Mouse (Mus musculus): ENCODE measurements around the gene Pcyt2.

Gene Pcyt2

GRCm38 (mm10) chr11:120613976-120614375 is 3.8 kb downstream of the Pcyt2 start:
- CTCF ChIA-PET, result interaction anchor here in 2 of 4 experiments (0.7 to 3.3 kb wide), 7 partner anchors 10 to 125 kb away, joined by 3 to 19 read pairs (median 9); partner anchors contain the start of gene Sirt7 (in 1 of the 2)
- POLR2A ChIA-PET, result interaction anchor here in 2 of 4 experiments (0.6 to 28.4 kb wide), 11 partner anchors 10 to 52 kb away, joined by 3 to 947 read pairs (median 4); partner anchors contain the start of genes Mafg (in 1 of the 2), Myadml2 (in 1 of the 2), P4hb (in 1 of the 2) and Pycr1 (in 1 of the 2)

- CTCF ChIA-PET, result interaction anchor here in 2 of 4 experiments (0.8 to 3.3 kb wide), 8 partner anchors 8 to 124 kb away, joined by 3 to 19 read pairs (median 6); partner anchors contain the start of gene Sirt7 (in 1 of the 2)
- POLR2A ChIA-PET, result interaction anchor here in 3 of 4 experiments (1.1 to 28.4 kb wide), 14 partner anchors 11 to 122 kb away, joined by 3 to 947 read pairs (median 4); partner anchors contain the start of genes Mafg (in 1 of the 3), Myadml2 (in 1 of the 3), P4hb (in 1 of the 3) and Pycr1 (in 1 of the 3)
Observed at GRCm38 (mm10) chr11:120613481-120613972, 4.2 kb downstream of the Pcyt2 start.

GRCm38 (mm10) chr11:120612763-120613162 is 5.0 kb downstream of the Pcyt2 start:
- POLR2A ChIA-PET, result interaction anchor here (0.5 to 28.4 kb wide), 31 partner anchors 9 to 241 kb away, joined by 3 to 947 read pairs (median 4); partner anchors contain the start of genes Pycr1 (in 2 of the 4), Sirt7 (in 2 of the 4), Alyref (in 1 of the 4) and Anapc11 (in 1 of the 4)
- CTCF ChIA-PET, result interaction anchor here (0.5 to 3.3 kb wide), 38 partner anchors 9 to 237 kb away, joined by 3 to 19 read pairs (median 4); partner anchors contain the start of genes Sirt7 (in 2 of the 4), Cenpx (in 1 of the 4), Lrrc45 (in 1 of the 4) and Mafg (in 1 of the 4)

GRCm38 (mm10) chr11:120610477-120611046 is 7.2 kb downstream of the Pcyt2 start:
- ChIA-PET POLR2A (interaction anchor here in 3 of 4 experiments (0.9 to 28.4 kb wide), 34 partner anchors 7 to 536 kb away, joined by 3 to 947 read pairs (median 10); partner anchors contain the start of genes Mafg (in 3 of the 3), P4hb (in 3 of the 3), Alyref (in 2 of the 3) and Anapc11 (in 2 of the 3)), CTCF (interaction anchor here in 3 of 4 experiments (0.5 to 2.6 kb wide), 7 partner anchors 20 to 852 kb away, joined by 4 to 19 read pairs (median 6); partner anchors contain the start of genes Rac3 (in 2 of the 3), Cenpx (in 1 of the 3) and Lrrc45 (in 1 of the 3))

GRCm38 (mm10) chr11:120609250-120609649 is 8.5 kb downstream of the Pcyt2 start:
- POLR2A ChIA-PET, result interaction anchor here (0.5 to 28.4 kb wide), 92 partner anchors 8 to 537 kb away, joined by 3 to 947 read pairs (median 4); partner anchors contain the start of genes Mafg (in 4 of the 4), P4hb (in 4 of the 4), Alyref (in 3 of the 4) and Anapc11 (in 3 of the 4)
- CTCF ChIA-PET, result interaction anchor here in 3 of 4 experiments (0.6 to 2.6 kb wide), 26 partner anchors 12 to 255 kb away, joined by 3 to 19 read pairs (median 5); partner anchors contain the start of genes Rac3 (in 2 of the 3), Cenpx (in 1 of the 3), Dcxr (in 1 of the 3) and Lrrc45 (in 1 of the 3)

GRCm38 (mm10) chr11:120608241-120609034 is 9.3 kb downstream of the Pcyt2 start, which contains the start of gene Npb:
TSS of gene Npb (plus strand) at chr11:120608477.
- POLR2A ChIA-PET, result interaction anchor here (0.5 to 28.4 kb wide), 69 partner anchors 9 to 383 kb away, joined by 3 to 947 read pairs (median 5); partner anchors contain the start of genes Mafg (in 4 of the 4), P4hb (in 4 of the 4), Alyref (in 3 of the 4) and Anapc11 (in 3 of the 4)
- CTCF ChIA-PET, result interaction anchor here in 3 of 4 experiments (0.7 to 3.1 kb wide), 18 partner anchors 11 to 196 kb away, joined by 3 to 19 read pairs (median 5); partner anchors contain the start of gene Rac3 (in 2 of the 3)

- POLR2A ChIA-PET, result interaction anchor here in 2 of 4 experiments (1.0 to 8.3 kb wide), 14 partner anchors 10 to 117 kb away, joined by 3 to 149 read pairs (median 8); partner anchors contain the start of genes Alyref (in 1 of the 2), Anapc11 (in 1 of the 2), P4hb (in 1 of the 2) and Pcyt2 (in 1 of the 2)
- CTCF ChIA-PET, result interaction anchor here in 1 of 4 experiments (1.1 to 3.1 kb wide), 2 partner anchors 27 to 118 kb away, joined by 3 to 7 read pairs; no protein-coding TSS in a partner anchor
Observed at GRCm38 (mm10) chr11:120606764-120607163, 11.0 kb downstream of the Pcyt2 start.

GRCm38 (mm10) chr11:120605667-120606066 is 12.1 kb downstream of the Pcyt2 start:
- POLR2A ChIA-PET, result interaction anchor here in 3 of 4 experiments (0.6 to 8.3 kb wide), 25 partner anchors 9 to 252 kb away, joined by 3 to 149 read pairs (median 5); partner anchors contain the start of genes P4hb (in 2 of the 3), Alyref (in 1 of the 3), Anapc11 (in 1 of the 3) and Mafg (in 1 of the 3)
- CTCF ChIA-PET, result interaction anchor here in 3 of 4 experiments (0.6 to 3.1 kb wide), 4 partner anchors 11 to 117 kb away, joined by 3 to 7 read pairs (median 4); no protein-coding TSS in a partner anchor

- CTCF ChIA-PET, result interaction anchor here in 1 of 4 experiments (0.6 kb wide), 1 partner anchor 333 kb away, joined by 7 read pairs; no protein-coding TSS in a partner anchor
- POLR2A ChIA-PET, result interaction anchor here in 3 of 4 experiments (0.6 to 1.9 kb wide), 10 partner anchors 9 to 41 kb away, joined by 3 to 5 read pairs (median 3); partner anchors contain the start of genes Arhgdia (in 1 of the 3), P4hb (in 1 of the 3) and Pycr1 (in 1 of the 3)
Observed at GRCm38 (mm10) chr11:120603545-120603944, 14.2 kb downstream of the Pcyt2 start.

- ChIA-PET POLR2A (interaction anchor here in 2 of 4 experiments (0.7 to 1.5 kb wide), 4 partner anchors 9 to 1601 kb away, joined by 3 to 5 read pairs (median 3); no protein-coding TSS in a partner anchor), CTCF (interaction anchor here in 1 of 4 experiments (0.6 kb wide), 1 partner anchor 16 kb away, joined by 3 read pairs; no protein-coding TSS in a partner anchor)
Observed at GRCm38 (mm10) chr11:120600716-120601115, 17.0 kb downstream of the Pcyt2 start.

- CTCF ChIA-PET, result no interaction called here
- POLR2A ChIA-PET, result interaction anchor here in 3 of 4 experiments (0.6 to 12.3 kb wide), 16 partner anchors 9 to 348 kb away, joined by 3 to 215 read pairs (median 4); partner anchors contain the start of genes Npb (in 2 of the 3), P4hb (in 2 of the 3), Arhgdia (in 1 of the 3) and Mafg (in 1 of the 3)
Observed at GRCm38 (mm10) chr11:120598990-120599549, 18.7 kb downstream of the Pcyt2 start.

GRCm38 (mm10) chr11:120598283-120598989 is 19.3 kb downstream of the Pcyt2 start, which contains the start of the genes Alyref and Anapc11:
TSS of gene Alyref (minus strand) at chr11:120598365.
TSS of gene Anapc11 (plus strand) at chr11:120598421.
- CTCF ChIA-PET, result interaction anchor here in 1 of 4 experiments (1.5 kb wide), 1 partner anchor 19 kb away, joined by 6 read pairs; no protein-coding TSS in a partner anchor
- POLR2A ChIA-PET, result interaction anchor here (0.5 to 12.3 kb wide), 37 partner anchors 8 to 1687 kb away, joined by 3 to 215 read pairs (median 4); partner anchors contain the start of genes P4hb (in 3 of the 4), Mafg (in 2 of the 4), Npb (in 2 of the 4) and Arhgdia (in 1 of the 4)

GRCm38 (mm10) chr11:120597240-120598235 is 20.2 kb downstream of the Pcyt2 start:
- ChIA-PET POLR2A (interaction anchor here (0.5 to 12.3 kb wide), 45 partner anchors 9 to 550 kb away, joined by 3 to 215 read pairs (median 5); partner anchors contain the start of genes P4hb (in 3 of the 4), Mafg (in 2 of the 4), Npb (in 2 of the 4) and Arl16 (in 1 of the 4)), CTCF (interaction anchor here in 2 of 4 experiments (0.9 to 1.5 kb wide), 4 partner anchors 12 to 18 kb away, joined by 3 to 6 read pairs (median 4); no protein-coding TSS in a partner anchor)

- ChIA-PET POLR2A (interaction anchor here in 2 of 4 experiments (0.9 to 12.3 kb wide), 11 partner anchors 6 to 133 kb away, joined by 3 to 215 read pairs (median 7); partner anchors contain the start of genes P4hb (in 2 of the 2), Alyref (in 1 of the 2), Anapc11 (in 1 of the 2) and Npb (in 1 of the 2)), CTCF (interaction anchor here in 1 of 4 experiments (0.7 to 2.2 kb wide), 2 partner anchors 9 to 12 kb away, joined by 4 to 7 read pairs; no protein-coding TSS in a partner anchor)
Observed at GRCm38 (mm10) chr11:120588531-120588930, 29.2 kb downstream of the Pcyt2 start.
